Comparison of ENCODE assay signal across 9 mouse cellular contexts in the genomic region with DNA sequence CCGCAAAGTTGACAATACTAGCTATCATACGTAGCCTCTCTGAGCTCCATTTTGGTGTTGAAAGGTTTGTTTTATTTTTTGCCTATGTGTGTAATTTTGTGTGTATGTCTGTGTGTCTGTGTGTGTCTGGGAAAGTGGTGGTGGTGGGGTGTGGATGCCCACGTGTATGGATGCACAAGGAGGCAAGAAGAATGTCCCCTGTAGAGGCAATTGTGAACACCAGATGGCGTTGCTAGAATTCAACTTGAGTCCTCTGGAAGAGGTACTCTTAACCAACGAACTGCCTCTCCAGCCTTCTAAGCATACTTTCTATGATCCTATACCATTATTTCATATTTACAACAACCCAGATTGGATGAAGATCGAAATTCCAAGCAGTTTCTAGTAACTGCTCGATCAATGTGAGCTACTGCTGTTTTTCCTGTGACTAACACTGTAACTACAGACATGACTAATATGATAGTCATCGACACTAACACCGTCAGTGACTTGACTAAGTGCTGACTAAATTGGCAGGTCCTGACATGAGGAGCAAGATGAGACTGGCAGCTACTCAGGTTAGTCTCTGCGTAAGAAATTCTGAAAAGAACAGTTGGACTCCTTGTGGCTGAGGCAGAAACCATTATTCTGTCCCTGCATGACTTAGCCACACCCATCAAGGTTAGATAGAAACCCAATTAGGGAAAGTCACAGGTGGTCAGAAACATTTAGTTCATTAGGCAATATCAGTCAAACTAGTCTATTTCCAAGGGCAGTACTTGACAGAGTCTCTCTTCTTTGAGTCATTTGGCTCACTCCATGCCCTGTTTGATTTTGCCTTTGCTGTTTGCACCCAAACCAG. TPM values are rescaled to one million over a fixed set of nuclear protein-coding genes. Genes with fewer than 3 reads are reported as not detected.
A peak's percentile ranks its signal among the peaks of the same experiment; 100 is the strongest.
DNase-seq lines count a peak whose midpoint lies in the region; ATAC-seq and TF ChIP-seq lines count a peak whose summit lies in the region.
"Had no signal": no experiment of that assay in that cellular context is flagged by ENCODE, and none has a peak within 500 bp of the region (broad histone marks: within the 10 kb centered on the region; RNA-seq: fewer than 3 reads in every experiment).

No protein-coding gene starts in this region.

- peak; percentile 67 for ATAC-seq in megakaryocyte progenitor cell, adult 5-6 weeks (replicated peaks; ENCODE audit: poor library complexity)

- H3K27ac ChIP-seq in gastrocnemius, adult 2 months, result no peak overlapping the region
- H3K27ac ChIP-seq: liver, embryonic 13.5 days had no signal

- DNase-seq in gastrocnemius, adult 2 months, result no peak
- DNase-seq in gastrocnemius, postnatal 25 days, result no peak
- DNase-seq in retina, postnatal 1 day, result peak; percentile 26
- no peak for DNase-seq in retina, embryonic 14.5 days (ENCODE audit: low spot score)
- peak; percentile 58 for DNase-seq in R1 (ENCODE audit: low read depth, low spot score)
- no peak for DNase-seq in heart, adult 8-10 months (ENCODE audit: low spot score)
- DNase-seq in ovary, postnatal 10 days (ENCODE audit: low spot score), result no peak
- DNase-seq: liver, embryonic 13.5 days had no signal

- intact Hi-C loops in gastrocnemius, adult 2 months (cut with DNase I), result no loop called here

- no peak overlapping the region for H3K4me3 ChIP-seq in gastrocnemius, adult 2 months
- H3K4me3 ChIP-seq: liver, embryonic 13.5 days had no signal

- TF ChIP-seq CTCF in gastrocnemius, adult 2 months (IDR thresholded peaks at IDR 0.05), result peak; percentile 47

RNA-seq across cellular contexts. Expression of gene Has1, which starts 9.6 kb away (rescaled TPM):
- total RNA-seq in gastrocnemius, adult 2 months (2021), result under 1 TPM; 0.13 to 0.22 TPM
- total RNA-seq in gastrocnemius, postnatal 25 days (2021), result under 1 TPM; 0.15 to 0.40 TPM
- not detected in 2 replicates for total RNA-seq in megakaryocyte progenitor cell, adult 5-6 weeks (2015)
- total RNA-seq in megakaryocyte progenitor cell, adult 5-6 weeks (2017), result not detected in 2 replicates
- total RNA-seq in heart, adult 8-10 months (2022), result under 1 TPM in 3 of 4 experiments, not detected in 1; 0.57 to 0.97 (median 0.75) TPM

RNA-seq across cellular contexts. Expression of gene Spaca6, which starts 18.4 kb away (rescaled TPM):
- total RNA-seq in gastrocnemius, adult 2 months (2021), result 1 to 10 TPM; 8.4 to 8.9 TPM
- total RNA-seq in gastrocnemius, postnatal 25 days (2021), result 10 to 100 TPM in 1 of 2 experiments, 1 to 10 TPM in 1; 7.0 to 15.8 TPM
- 1.1 and 3.4 TPM in 2 replicates for total RNA-seq in megakaryocyte progenitor cell, adult 5-6 weeks (2015)
- total RNA-seq in megakaryocyte progenitor cell, adult 5-6 weeks (2017), result 1.0 and 1.5 TPM in 2 replicates
- total RNA-seq in heart, adult 8-10 months (2022), result 10 to 100 TPM in 2 of 4 experiments, 1 to 10 TPM in 2; 8.9 to 14.9 (median 10.6) TPM

RNA-seq across cellular contexts. Expression of gene Fpr1, which starts 38.3 kb away (rescaled TPM):
- total RNA-seq in gastrocnemius, adult 2 months (2021), result not detected
- not detected for total RNA-seq in gastrocnemius, postnatal 25 days (2021)
- total RNA-seq in megakaryocyte progenitor cell, adult 5-6 weeks (2015), result 1.8 and 2.3 TPM in 2 replicates
- 1.4 and 1.5 TPM in 2 replicates for total RNA-seq in megakaryocyte progenitor cell, adult 5-6 weeks (2017)
- not detected for total RNA-seq in heart, adult 8-10 months (2022)

RNA-seq across cellular contexts. Expression of gene Fpr2, which starts 42.2 kb away (rescaled TPM):
- not detected for total RNA-seq in gastrocnemius, adult 2 months (2021)
- not detected for total RNA-seq in gastrocnemius, postnatal 25 days (2021)
- total RNA-seq in megakaryocyte progenitor cell, adult 5-6 weeks (2015), result 12.1 and 17.4 TPM in 2 replicates
- total RNA-seq in megakaryocyte progenitor cell, adult 5-6 weeks (2017), result 3.3 and 4.9 TPM in 2 replicates
- total RNA-seq in heart, adult 8-10 months (2022), result under 1 TPM in 2 of 4 experiments, not detected in 2; 0.32 to 0.38 TPM

RNA-seq across cellular contexts. Expression of gene Fpr3, which starts 42.2 kb away (rescaled TPM):
- total RNA-seq in gastrocnemius, adult 2 months (2021), result not detected
- total RNA-seq in gastrocnemius, postnatal 25 days (2021), result not detected
- not detected in 2 replicates for total RNA-seq in megakaryocyte progenitor cell, adult 5-6 weeks (2015)
- total RNA-seq in megakaryocyte progenitor cell, adult 5-6 weeks (2017), result not detected in 2 replicates
- total RNA-seq in heart, adult 8-10 months (2022), result not detected

Comparison
In these comparisons a context has a peak if more than half of its experiments do, and no peak if none do; other contexts are left out.
1. DNase-seq: peak in retina, postnatal 1 day (single experiment) and R1 (single experiment); none in gastrocnemius, adult 2 months (single experiment), gastrocnemius, postnatal 25 days (single experiment), retina, embryonic 14.5 days (single experiment), heart, adult 8-10 months (single experiment) and ovary, postnatal 10 days (single experiment).